Mouse (Mus musculus): Measurements from ENCODE around the gene Clec2i.

- TF ChIP-seq CTCF (IDR thresholded peaks at IDR 0.05; ENCODE audit: control insufficient read depth, insufficient read depth, insufficient read length) = no peak
- no peak for TF ChIP-seq MYOG (IDR thresholded peaks at IDR 0.05; ENCODE audit: control insufficient read depth, extremely low read depth, insufficient read length)
- TF ChIP-seq MYOD1 (IDR thresholded peaks at IDR 0.05; ENCODE audit: control insufficient read depth, insufficient read length, low read depth) = no peak
These were observed 58.2 kb downstream of the Clec2i start for GRCm38 (mm10) chr6:128945564-128945963.

All from C2C12 (cell line).